Mouse (Mus musculus) neural tube, embryonic 14.5 days (tissue): ENCODE measurements around the gene Pcf11. TPM values are rescaled to one million over a fixed set of nuclear protein-coding genes. Genes with fewer than 3 reads are reported as not detected.

Source experiments
- ATAC-seq: fragments of 200-750 bp; cut with Nextera tagmentation; 2 replicates; pipeline ENCODE4 v1.8.0; 2017; ENCODE audit warnings: low read depth, mild to moderate bottlenecking, moderate TSS enrichment, moderate library complexity
- H3K27ac ChIP-seq: fragments of 300-500 bp; sonication (generic); 2 replicates; pipeline ENCODE4 v1.5.1; 2014; ENCODE audit warnings: low read depth, mild to moderate bottlenecking, control low read depth, low read length, moderate library complexity, mixed read lengths
- H3K27me3 ChIP-seq: fragments of 300-500 bp; sonication (generic); 2 replicates; pipeline ENCODE4 v1.6.1; 2014; ENCODE audit warnings: low read length; ENCODE audit not compliant: control insufficient read depth, insufficient read depth
- H3K36me3 ChIP-seq: fragments of 300-500 bp; sonication (generic); 2 replicates; pipeline ENCODE4 v1.6.1; 2014; ENCODE audit warnings: low read length, mixed read lengths; ENCODE audit not compliant: control insufficient read depth, insufficient read depth
- H3K4me1 ChIP-seq: fragments of 300-500 bp; sonication (generic); 2 replicates; pipeline ENCODE4 v1.6.1; 2014; ENCODE audit warnings: low read length; ENCODE audit not compliant: control insufficient read depth, insufficient read depth
- H3K4me2 ChIP-seq: fragments of 300-500 bp; sonication (generic); 2 replicates; pipeline ENCODE4 v1.6.1; 2014; ENCODE audit warnings: mild to moderate bottlenecking, low read depth, low read length, control low read depth
- H3K4me3 ChIP-seq: fragments of 300-500 bp; sonication (generic); 2 replicates; pipeline ENCODE4 v1.5.1; 2014; ENCODE audit warnings: low read depth, low read length, control low read depth, mixed read lengths
- H3K9ac ChIP-seq: fragments of 300-500 bp; sonication (generic); replicated peaks from 2 replicates; pipeline ENCODE4 v1.6.1; 2014; ENCODE audit warnings: low read depth, mild to moderate bottlenecking, control low read depth, low read length, mixed read lengths
- H3K9me3 ChIP-seq: fragments of 300-500 bp; sonication (generic); 2 replicates; pipeline ENCODE4 v1.6.1; 2016; ENCODE audit warnings: low read length; ENCODE audit not compliant: control insufficient read depth
- WGBS: fragments of 180-500 bp; shearing (Covaris S2); extraction: QIAGEN DNeasy Blood & Tissue Kit; methylation state at CpG from one replicate; pipeline ENCODE4 v1.1.7; 2014; 5-methylcytosine and 5-hydroxymethylcytosine counted together
- polyA plus RNA-seq: library from polyadenylated mRNA; unstranded; fragments of >200 nt; fragmentation: Nextera tagmentation; extraction: Ambion mirVana; gene quantifications from 2 replicates; pipeline ENCODE4 v1.2.1, GENCODE M21; 2014

The Pcf11 gene
- polyA plus RNA-seq, 1 experiment from 2014 or later: 19.6 TPM

GRCm38 (mm10) chr7:92653329-92653728 is 16.4 kb downstream of the Pcf11 start:
- no peak overlapping the region for H3K4me2 ChIP-seq
- peaks cover 27% of the 10 kb centered on the region for H3K36me3 ChIP-seq
- ATAC-seq: no peak
- no peaks in the 10 kb centered on the region for H3K27me3 ChIP-seq
- no peak overlapping the region for H3K9ac ChIP-seq
- H3K4me1 ChIP-seq: peaks cover 4% of the 10 kb centered on the region; the same call in 1 of the 2 replicates
- 95% methylated on average over 1 of the region's 1 CpGs for WGBS
- H3K9me3 ChIP-seq: no peaks in the 10 kb centered on the region
- H3K27ac ChIP-seq: no peak overlapping the region
- H3K4me3 ChIP-seq: no peak overlapping the region

GRCm38 (mm10) chr7:92647790-92648189 is 21.9 kb downstream of the Pcf11 start:
- Histone ChIP-seq H3K27ac (no peak overlapping the region), H3K27me3 (no peaks in the 10 kb centered on the region), H3K9me3 (no peaks in the 10 kb centered on the region), H3K4me2 (no peak overlapping the region), H3K9ac (no peak overlapping the region), H3K4me1 (no peaks in the 10 kb centered on the region), H3K4me3 (no peak overlapping the region), H3K36me3 (peaks cover 27% of the 10 kb centered on the region)
- no peak for ATAC-seq
- WGBS: 91% methylated on average over 7 of the region's 7 CpGs

DNA sequence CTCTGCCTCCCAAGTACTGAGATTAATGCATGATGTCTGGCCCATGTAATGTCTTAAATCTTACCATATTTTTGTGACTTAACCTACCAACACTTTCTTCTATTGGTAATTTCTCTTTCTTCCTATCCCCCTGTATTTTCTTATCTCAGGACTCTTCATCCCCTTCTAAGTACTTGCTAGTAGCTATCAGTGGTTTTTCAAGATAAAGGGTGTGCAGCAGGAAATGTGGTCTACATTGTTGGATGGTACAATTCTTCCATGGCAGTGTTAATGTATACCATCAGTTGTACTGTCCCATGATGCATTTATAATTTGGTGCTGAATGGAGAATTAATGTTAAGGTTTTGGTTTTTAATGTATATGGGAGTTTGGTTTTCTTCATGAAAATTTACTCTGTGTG is 27.4 kb downstream of the Pcf11 start:
- peaks cover 8% of the 10 kb centered on the region for H3K4me1 ChIP-seq
- no peak overlapping the region for H3K9ac ChIP-seq
- H3K27me3 ChIP-seq: no peaks in the 10 kb centered on the region
- no peak overlapping the region for H3K27ac ChIP-seq
- H3K36me3 ChIP-seq: peaks cover 22% of the 10 kb centered on the region; the same call in 1 of the 2 replicates
- no peaks in the 10 kb centered on the region for H3K9me3 ChIP-seq
- no peak overlapping the region for H3K4me2 ChIP-seq
- H3K4me3 ChIP-seq: no peak overlapping the region
- no peak for ATAC-seq

GRCm38 (mm10) chr7:92638050-92638449 is 31.7 kb downstream of the Pcf11 start:
- Histone ChIP-seq H3K27me3 (no peaks in the 10 kb centered on the region), H3K9me3 (no peaks in the 10 kb centered on the region), H3K9ac (peak overlapping the region; percentile 64; the same call in 1 of the 2 replicates), H3K36me3 (0 out of 2 replicates have a peak, but pooled peaks cover 3% of the 10 kb centered on the region), H3K4me3 (peak overlapping the region; percentile 85; the same call in 1 of the 2 replicates), H3K4me2 (peak overlapping the region; percentile 98), H3K27ac (no peak overlapping the region), H3K4me1 (peaks cover 16% of the 10 kb centered on the region)
- 90% methylated on average over 5 of the region's 5 CpGs for WGBS
- no peak for ATAC-seq

DNA sequence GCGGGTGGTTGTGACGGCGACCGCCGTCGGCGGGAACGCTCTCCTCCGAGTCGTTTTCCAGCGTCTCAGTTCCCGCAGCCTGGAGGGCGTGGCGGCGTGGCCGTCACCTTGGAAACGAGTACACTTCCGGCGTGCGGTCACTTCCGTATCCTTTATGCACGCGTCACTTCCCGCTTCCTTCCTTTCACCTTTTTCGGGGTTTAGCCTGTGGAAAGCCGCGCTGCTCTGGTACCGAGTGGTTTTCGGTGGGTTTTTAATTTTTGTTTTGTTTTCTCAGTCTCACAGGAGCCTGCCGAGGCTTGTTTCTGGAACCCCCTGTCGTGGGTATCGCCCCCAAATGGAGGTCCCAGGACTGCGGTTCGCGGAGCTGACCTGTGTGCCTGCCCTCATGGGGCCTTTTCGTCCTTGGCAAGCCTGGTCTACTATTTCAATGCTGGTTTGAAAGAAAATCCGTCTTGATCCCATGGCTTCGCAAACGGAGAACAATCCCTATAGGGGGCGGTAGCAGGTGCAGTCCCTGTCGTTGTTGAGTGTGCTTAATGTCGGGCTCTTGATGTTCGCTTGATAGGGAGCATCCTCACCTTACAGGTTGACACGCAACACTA is 32.6 kb downstream of the Pcf11 start, which contains the start of gene Ankrd42:
Gene Ankrd42 (minus strand): TSS at position 122 of the 605 bp plus-strand sequence.
- peak; percentile 99 for ATAC-seq
- peak within 1 kb of the TSS; percentile 64 for H3K9ac ChIP-seq
- 0 out of 2 replicates have a peak, but pooled peaks cover 3% of the 10 kb centered on the region for H3K36me3 ChIP-seq
- peaks cover 16% of the 10 kb centered on the region for H3K4me1 ChIP-seq
- peak within 1 kb of the TSS; percentile 85 for H3K4me3 ChIP-seq
- WGBS: under 1% methylated on average over 44 of the region's 44 CpGs
- H3K27me3 ChIP-seq: no peaks in the 10 kb centered on the region
- no peaks in the 10 kb centered on the region for H3K9me3 ChIP-seq
- peak within 1 kb of the TSS; percentile 73 for H3K27ac ChIP-seq
- peak within 1 kb of the TSS; percentile 98 for H3K4me2 ChIP-seq

GRCm38 (mm10) chr7:92636295-92637011 is 33.3 kb downstream of the Pcf11 start:
- Histone ChIP-seq H3K4me2 (peak overlapping the region; percentile 98), H3K27me3 (no peaks in the 10 kb centered on the region), H3K36me3 (0 out of 2 replicates have a peak, but pooled peaks cover 1% of the 10 kb centered on the region), H3K27ac (no peak overlapping the region; the same call in 1 of the 2 replicates), H3K9ac (peak overlapping the region; percentile 64), H3K4me3 (peak overlapping the region; percentile 85), H3K4me1 (peaks cover 16% of the 10 kb centered on the region), H3K9me3 (no peaks in the 10 kb centered on the region)
- peak; percentile 81 for ATAC-seq
- WGBS: 2% methylated on average over 49 of the region's 49 CpGs

GRCm38 (mm10) chr7:92630167-92630566 is 39.6 kb downstream of the Pcf11 start:
- no peak for ATAC-seq
- no peaks in the 10 kb centered on the region for H3K9me3 ChIP-seq
- no peak overlapping the region for H3K4me3 ChIP-seq
- WGBS: 59% methylated on average over 2 of the region's 2 CpGs
- H3K27me3 ChIP-seq: no peaks in the 10 kb centered on the region
- no peaks in the 10 kb centered on the region for H3K4me1 ChIP-seq
- H3K36me3 ChIP-seq: no peaks in the 10 kb centered on the region
- no peak overlapping the region for H3K4me2 ChIP-seq
- no peak overlapping the region for H3K9ac ChIP-seq
- H3K27ac ChIP-seq: no peak overlapping the region

DNA sequence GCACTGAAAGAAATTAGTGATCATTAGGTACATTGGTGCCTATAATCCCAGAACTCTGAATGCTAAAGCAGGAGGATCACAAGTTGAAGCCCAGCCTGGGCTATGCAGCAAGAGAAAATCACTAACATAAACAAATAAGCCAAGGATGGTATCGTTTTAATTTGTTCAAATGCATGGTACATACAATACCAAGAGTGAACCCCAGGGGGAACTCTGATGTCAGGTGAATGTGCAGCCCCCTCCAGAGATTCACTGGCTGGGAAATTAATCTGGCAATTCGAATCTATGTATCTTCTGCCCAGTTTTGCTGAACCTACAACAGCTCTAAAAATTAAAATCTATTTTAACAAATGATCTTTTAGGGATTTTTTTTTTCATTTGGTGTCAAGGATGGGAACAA is 45.2 kb downstream of the Pcf11 start:
- Histone ChIP-seq H3K27ac (no peak overlapping the region), H3K4me3 (no peak overlapping the region), H3K4me1 (no peaks in the 10 kb centered on the region), H3K27me3 (no peaks in the 10 kb centered on the region), H3K36me3 (no peaks in the 10 kb centered on the region), H3K9ac (no peak overlapping the region), H3K9me3 (no peaks in the 10 kb centered on the region), H3K4me2 (no peak overlapping the region)
- 56% methylated on average over 2 of the region's 2 CpGs for WGBS
- ATAC-seq: no peak

DNA sequence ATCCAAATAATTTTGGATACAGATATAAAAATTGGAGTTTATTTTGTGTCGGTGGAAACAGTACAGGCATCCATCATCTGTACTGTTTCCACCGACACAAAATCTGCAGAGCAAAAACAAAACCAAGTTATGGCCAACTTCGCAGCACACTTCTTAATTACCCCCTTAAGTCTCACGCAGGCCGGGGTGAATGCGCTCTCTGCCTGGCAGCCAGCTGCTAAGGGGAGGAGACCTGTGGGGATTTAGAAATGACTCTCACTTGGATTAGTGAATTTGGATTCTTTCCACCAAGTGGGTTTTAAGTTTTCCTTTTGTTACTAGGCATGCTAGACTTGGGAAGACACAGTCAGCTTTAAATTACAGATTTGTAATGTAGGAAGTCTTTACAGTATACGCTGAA is 58.9 kb downstream of the Pcf11 start:
- Histone ChIP-seq H3K27ac (no peak overlapping the region), H3K4me1 (no peaks in the 10 kb centered on the region), H3K4me3 (no peak overlapping the region), H3K27me3 (no peaks in the 10 kb centered on the region), H3K4me2 (no peak overlapping the region), H3K9ac (no peak overlapping the region), H3K36me3 (no peaks in the 10 kb centered on the region; the same call in 1 of the 2 replicates), H3K9me3 (no peaks in the 10 kb centered on the region)
- WGBS: 75% methylated on average over 7 of the region's 7 CpGs
- ATAC-seq: no peak
